Mouse (Mus musculus) urinary bladder, adult 2 months (tissue): Measurements from ENCODE around the gene Tgfbr3. TPM values are rescaled to one million over a fixed set of nuclear protein-coding genes. Genes with fewer than 3 reads are reported as not detected.

Experiments used
- DNase-seq: peaks from one replicate; pipeline ENCODE4 v3.0.0; 2022; ENCODE audit warnings: low spot score
- polyA plus RNA-seq: library from polyadenylated mRNA; depleted of rRNA; stranded (reverse); fragments of >200 nt; gene quantifications from 2 replicates; pipeline ENCODE4 v1.2.3, GENCODE M21; 2012

The Tgfbr3 gene
- polyA plus RNA-seq, 1 experiment, result 42.5 TPM

DNA sequence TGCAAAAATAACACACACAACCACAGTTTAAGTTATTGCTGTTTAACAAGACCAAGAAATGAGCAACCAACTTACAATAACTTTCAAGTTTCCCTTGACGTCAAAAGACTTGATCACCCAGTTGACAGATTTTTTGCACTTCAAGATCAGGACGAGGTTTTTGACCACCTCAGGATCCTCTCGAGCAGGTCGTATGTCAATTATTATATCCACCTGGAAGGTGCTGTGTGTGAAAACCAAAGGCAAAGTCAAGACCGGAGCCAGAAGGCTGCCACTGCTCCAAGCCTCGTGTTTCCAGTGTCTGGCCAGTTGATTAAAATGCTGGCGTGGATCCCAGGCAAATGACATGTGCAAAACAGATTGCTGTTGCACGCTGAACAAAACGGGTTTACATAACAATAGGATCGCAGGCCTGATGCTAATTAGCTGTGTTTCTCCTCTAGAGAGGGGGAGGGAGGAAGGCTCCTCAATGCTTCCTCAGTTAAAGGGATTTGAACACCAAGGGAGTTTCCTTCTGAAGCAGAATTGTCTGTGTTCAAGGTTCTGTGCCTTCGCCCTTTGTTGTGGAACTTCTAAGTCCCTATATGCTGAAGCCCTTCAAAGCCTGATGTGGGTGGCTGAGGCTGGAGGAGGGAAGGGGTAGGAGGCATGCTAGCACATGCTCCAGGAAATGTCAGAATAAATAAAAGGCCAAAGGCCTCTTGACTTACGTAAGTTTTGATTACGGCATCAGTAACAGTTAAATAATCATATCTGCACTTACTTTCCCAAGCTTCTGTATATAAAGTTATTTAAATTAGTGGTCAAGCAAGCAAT is 141.3 kb downstream of the Tgfbr3 start:
- DNase-seq, result no peak

- no peak for DNase-seq
These were observed 142.0 kb downstream of the Tgfbr3 start for GRCm38 (mm10) chr5:107147413-107147812.

GRCm38 (mm10) chr5:107146111-107146616 is 143.3 kb downstream of the Tgfbr3 start:
- DNase-seq, result no peak

- DNase-seq, result no peak
These were observed 144.3 kb downstream of the Tgfbr3 start for GRCm38 (mm10) chr5:107145125-107145524.

DNA sequence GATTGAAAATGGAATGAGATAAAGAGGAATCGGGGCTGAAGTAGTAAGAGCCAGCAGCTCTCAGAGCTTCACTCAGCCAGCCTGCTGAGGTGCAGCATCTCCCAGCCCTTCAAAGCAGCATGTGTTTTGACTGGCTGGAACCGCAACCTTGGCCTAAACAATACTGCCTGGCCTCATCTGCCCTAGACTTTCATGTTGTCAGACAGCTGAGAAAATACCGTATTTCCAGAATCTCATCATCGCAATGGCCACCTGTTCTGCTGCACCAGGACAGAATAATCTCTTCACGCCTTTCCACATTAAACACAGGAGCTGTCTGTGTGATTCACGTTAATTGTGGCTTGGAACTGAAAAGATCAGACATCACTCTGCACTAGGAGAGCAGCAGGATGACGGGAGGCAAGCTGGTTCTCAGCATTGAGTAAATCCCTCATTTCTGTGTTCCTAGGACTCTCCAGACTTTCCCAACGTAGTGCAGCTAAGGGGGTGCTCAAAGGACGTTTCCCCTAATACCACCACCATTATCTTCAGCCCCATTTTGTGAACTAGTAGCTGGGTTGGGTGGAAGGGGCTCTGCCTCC is 145.1 kb downstream of the Tgfbr3 start:
- DNase-seq, result no peak

- DNase-seq, result no peak
These were observed 146.0 kb downstream of the Tgfbr3 start for GRCm38 (mm10) chr5:107143406-107143805.

GRCm38 (mm10) chr5:107142791-107143190 is 146.6 kb downstream of the Tgfbr3 start:
- DNase-seq, result no peak

- no peak for DNase-seq
These were observed 148.1 kb downstream of the Tgfbr3 start for GRCm38 (mm10) chr5:107141375-107141774.

- no peak for DNase-seq
These were observed 149.4 kb downstream of the Tgfbr3 start for GRCm38 (mm10) chr5:107139800-107140651.

GRCm38 (mm10) chr5:107133336-107133735 is 156.1 kb downstream of the Tgfbr3 start:
- no peak for DNase-seq

- no peak for DNase-seq
These were observed 157.2 kb downstream of the Tgfbr3 start for GRCm38 (mm10) chr5:107132231-107132630.

DNA sequence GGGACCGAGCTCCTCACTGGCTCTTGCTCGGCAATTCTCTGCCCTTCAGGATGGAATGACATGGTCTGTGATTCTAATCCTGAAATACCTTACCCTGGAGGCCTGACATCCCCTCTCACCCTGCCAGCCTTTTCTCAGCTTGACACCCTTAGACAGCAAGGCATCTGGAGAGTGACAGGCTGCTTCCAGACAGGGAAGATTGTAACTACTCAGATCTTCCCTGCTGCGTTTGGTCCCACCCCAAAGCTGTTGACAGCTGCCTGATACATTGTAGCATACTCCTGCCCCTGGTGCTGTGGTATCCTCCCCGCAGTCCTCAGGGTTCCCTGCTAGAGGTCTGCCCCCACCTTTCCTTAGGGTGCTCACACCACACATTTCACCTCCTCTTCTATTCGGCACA is 160.1 kb downstream of the Tgfbr3 start:
- DNase-seq, result no peak

DNA sequence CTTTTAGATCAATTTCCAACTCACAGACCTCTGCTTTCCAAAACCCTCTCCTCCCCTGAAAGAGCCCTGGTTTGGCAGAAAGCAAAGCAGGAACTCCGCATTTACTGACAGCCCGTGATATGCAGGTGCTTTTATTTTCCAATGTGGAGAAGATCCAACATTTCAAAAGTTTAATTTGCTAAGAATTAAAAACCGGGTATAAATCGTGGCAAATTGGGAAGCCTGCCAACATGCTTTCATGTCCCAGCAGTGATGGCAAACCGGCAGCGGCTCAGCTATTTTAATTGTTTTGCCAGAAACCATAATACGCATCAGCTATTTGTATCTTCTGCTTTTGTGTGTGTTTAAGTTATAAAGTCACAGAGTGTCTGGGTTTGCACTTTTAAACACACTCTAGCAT is 162.9 kb downstream of the Tgfbr3 start:
- no peak for DNase-seq

GRCm38 (mm10) chr5:107125131-107125530 is 164.3 kb downstream of the Tgfbr3 start:
- no peak for DNase-seq

GRCm38 (mm10) chr5:107124531-107124930 is 164.9 kb downstream of the Tgfbr3 start:
- DNase-seq, result no peak

DNA sequence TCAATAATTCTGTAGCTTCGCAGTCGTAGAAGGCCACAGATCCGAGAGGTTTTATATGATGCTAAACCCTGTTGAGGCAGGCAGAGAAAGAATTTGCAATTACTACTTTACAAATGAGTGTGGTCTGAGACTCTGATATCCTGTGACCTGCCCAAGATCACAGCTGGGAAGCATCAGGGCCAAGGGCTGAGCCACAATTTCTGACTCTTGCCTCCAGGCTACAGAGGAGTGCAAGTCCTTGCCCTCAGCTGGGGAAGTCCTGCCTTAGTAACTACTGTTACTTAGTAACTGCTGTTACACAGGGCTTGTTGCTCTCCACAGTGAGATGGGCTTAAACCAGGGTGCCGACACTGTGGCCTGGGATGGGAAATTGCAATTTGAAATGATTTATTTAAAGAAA is 166.8 kb downstream of the Tgfbr3 start:
- no peak for DNase-seq

DNA sequence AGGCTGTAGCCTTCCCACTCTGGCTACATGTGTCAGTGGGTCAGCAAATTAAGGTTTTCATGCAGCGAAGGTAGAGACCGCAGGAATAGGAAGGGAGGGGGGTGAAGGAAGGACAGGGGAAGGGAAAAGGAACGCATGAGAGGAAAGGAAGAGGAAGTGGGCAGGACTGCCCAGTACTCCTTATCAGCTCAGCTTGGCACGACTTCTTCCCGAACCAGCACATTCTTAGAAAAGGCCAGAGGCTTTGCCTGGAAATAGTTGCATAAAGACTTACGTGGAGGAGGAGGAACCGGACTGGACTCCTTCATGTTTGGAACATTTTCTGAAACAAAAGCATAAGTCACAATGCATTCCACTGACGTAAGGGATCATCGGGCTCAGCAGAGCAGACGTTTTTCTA is 168.3 kb downstream of the Tgfbr3 start:
- no peak for DNase-seq

DNA sequence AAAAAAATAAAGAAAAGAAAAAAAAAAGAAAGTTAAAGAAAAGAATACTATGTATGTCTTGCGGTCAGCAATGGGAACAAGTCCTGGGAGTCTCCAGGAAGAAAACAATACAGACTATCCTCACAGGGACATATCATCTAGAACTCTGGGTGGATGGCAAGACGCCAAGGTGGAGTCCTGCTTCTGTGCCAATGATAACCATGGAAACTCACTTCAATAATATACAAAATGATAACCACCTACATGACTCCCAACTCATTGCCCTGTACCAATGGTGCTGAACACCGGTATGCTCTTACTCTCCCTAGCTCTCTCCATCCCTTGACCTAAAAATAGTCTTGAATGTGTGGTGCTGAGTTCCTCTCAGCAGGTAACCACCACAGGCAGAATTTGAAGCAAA is 168.8 kb downstream of the Tgfbr3 start:
- no peak for DNase-seq

GRCm38 (mm10) chr5:107119896-107120295 is 169.5 kb downstream of the Tgfbr3 start:
- no peak for DNase-seq

DNA sequence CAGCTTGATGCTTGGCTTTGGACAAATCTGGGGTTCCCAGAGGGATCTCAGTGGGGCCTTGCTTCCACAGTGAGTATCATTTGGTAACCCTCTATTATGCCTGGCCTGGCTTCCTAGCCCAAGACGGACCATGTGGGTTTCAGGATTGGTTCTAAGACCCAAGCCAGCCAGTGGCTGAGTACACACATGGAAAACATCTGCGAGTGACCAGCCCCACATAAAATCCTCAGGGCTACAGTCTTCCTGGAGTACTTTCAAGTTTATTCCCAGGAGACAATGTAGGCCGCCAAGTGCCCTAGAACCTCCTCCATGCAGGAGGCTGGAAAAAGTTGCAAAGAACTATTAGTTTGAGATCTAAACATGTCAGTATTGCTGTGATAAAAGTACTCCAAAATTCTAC is 172.6 kb downstream of the Tgfbr3 start:
- no peak for DNase-seq

DNA sequence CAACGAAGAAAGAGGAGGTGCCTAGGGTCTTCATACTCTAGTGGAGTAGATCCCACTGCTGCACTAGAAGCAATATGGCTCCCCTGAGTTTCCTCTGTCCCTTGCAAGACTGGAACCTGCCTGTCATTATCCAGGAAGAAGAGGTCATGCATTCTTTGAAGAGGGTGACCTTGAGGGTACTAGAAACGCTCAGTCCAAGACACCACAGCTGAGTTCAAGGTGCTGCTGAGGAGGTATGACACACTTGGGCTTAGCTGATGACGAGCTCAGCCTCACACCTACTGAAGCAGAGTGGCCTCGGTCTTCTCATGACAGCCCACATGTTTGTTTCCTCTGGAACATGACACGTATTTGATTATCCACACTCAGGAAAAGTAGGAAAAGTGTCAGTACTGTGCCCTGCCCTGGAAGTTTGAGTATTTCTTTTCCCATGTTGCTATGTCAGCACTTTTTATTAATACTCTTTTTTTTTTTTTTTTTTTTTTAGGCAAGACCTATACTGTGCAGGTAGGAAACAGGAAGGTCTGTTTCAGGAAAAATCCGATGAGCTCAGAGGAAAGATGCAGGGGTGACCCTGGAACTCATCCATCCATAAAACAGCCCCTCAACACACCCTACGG is 176.7 kb downstream of the Tgfbr3 start:
- DNase-seq, result no peak

DNA sequence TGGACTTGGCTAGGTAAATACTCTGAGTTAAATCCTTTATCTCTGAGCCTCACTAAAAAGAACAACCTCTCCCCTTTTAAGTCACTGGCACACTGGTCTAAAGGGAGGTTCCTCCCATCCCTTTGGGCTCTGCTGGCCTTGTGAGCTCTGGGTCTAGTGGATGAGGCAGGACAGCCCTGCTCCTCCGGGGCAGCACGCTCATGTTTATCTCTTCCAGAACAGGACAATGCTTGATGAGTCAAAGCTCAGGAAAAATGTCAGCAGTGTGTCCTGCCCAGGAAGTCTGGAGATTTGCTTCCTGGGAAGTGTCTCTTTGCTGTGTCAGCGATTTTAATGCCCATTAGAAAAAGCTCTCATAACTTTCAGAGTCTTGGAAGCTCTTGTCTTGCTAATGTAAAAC is 177.6 kb downstream of the Tgfbr3 start:
- no peak for DNase-seq
